In the genomic region with DNA sequence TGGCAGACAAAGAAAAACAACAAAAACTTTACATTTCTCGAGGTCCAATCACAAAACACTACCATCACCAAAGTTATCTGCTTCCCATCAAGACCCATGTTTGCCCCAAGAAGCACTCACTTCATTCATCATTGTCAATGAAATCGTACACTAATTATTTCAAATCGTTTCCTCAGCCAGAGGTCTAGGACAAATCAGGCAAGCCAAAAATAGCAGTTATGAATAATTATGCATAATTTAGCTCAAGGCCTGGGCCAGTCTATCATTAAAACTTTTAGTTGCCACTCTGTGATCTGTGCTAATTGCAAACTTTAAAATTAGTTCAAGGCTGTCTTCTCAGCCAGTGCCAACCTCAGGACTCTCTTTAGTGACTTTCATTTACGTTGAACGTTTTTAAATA, we compare ENCODE assay signal across 13 mouse cellular contexts.
"Had no signal": no experiment of that assay in that cellular context is flagged by ENCODE, and none has a peak within 500 bp of the region (broad histone marks: within the 10 kb centered on the region; RNA-seq: fewer than 3 reads in every experiment).

No protein-coding gene starts in this region.

- DNase-seq: gastrocnemius, postnatal 14 days; gastrocnemius, postnatal 36 days; heart, adult 11 months; heart, adult 2 months; heart, postnatal 14 days; heart, postnatal 36 days; kidney, adult 11 months; kidney, adult 2 months; kidney, postnatal 10 days; kidney, postnatal 25 days; kidney, postnatal 4 days; liver; liver, embryonic 13.5 days had no signal
